Mouse (Mus musculus) monocyte, adult 2 months (primary cell): ENCODE data around the gene Cacna1c.

Experiments
- DNase-seq, 2 experiments: peaks; one replicate each; pipeline ENCODE4 v3.0.0; 2022; ENCODE audit warnings: low spot score in 2 of 2, low read depth in 1 of 2

The Cacna1c gene

GRCm38 (mm10) chr6:118933017-118933594, 263.1 kb downstream of the Cacna1c start:
- no peak for DNase-seq

DNA sequence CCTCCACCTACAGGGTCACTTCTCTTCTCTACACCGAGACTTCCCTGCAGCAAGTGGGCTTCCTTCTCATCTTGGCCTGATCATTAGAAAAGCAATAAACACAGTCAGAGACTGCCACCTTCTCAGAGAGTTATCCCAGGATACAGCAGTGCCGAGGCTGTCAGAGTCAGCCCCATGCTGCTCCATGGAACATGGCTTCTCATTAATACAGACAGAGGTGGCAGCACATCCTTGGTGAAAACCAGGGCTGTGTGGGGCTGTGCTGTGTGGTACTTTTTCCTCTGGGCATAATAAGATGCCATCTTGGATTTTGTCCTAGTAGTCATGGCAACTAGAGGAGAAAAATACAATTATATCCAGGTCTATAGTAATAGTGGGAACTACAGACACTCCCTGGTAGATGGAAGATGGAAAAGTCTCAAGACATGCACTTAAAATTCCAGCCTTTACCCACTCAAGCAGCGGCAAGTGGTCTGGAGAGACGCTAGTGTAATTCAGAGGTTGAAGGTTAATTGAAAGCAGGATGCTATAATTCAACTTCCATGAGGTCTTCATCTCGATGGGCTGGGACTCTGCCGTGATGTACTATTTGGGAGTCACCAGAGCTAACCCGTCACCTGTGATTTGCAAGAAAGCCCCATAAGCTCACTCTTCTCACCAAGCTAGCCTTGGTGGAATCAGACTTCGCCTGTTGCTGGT, 264.1 kb downstream of the Cacna1c start:
- DNase-seq, result no peak

GRCm38 (mm10) chr6:118926669-118927068, 269.5 kb downstream of the Cacna1c start:
- no peak for DNase-seq

- DNase-seq, result no peak
Observed at GRCm38 (mm10) chr6:118924426-118924825, 271.8 kb downstream of the Cacna1c start.

DNA sequence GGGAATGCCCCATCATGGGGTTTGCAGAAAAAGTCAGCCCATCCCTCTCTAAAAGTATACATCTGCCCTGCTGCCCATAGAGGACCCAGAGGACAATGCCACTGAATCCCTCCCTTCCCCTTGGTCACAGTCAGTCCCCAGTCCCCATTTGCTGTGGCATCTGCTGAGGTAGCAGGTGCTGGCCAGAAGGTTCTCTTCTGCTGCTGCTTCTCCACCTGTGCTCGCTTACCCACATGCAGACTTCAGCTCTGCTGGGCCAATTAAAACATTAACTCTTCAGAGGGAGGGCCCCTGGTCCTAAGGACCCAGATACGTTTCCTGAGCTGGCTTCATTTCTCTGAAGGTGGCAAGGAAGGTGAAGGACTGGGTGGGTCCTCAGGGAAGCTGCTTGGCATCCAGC, 272.3 kb downstream of the Cacna1c start:
- DNase-seq, result no peak

- no peak for DNase-seq
Observed at GRCm38 (mm10) chr6:118923212-118923577, 273.0 kb downstream of the Cacna1c start.

DNA sequence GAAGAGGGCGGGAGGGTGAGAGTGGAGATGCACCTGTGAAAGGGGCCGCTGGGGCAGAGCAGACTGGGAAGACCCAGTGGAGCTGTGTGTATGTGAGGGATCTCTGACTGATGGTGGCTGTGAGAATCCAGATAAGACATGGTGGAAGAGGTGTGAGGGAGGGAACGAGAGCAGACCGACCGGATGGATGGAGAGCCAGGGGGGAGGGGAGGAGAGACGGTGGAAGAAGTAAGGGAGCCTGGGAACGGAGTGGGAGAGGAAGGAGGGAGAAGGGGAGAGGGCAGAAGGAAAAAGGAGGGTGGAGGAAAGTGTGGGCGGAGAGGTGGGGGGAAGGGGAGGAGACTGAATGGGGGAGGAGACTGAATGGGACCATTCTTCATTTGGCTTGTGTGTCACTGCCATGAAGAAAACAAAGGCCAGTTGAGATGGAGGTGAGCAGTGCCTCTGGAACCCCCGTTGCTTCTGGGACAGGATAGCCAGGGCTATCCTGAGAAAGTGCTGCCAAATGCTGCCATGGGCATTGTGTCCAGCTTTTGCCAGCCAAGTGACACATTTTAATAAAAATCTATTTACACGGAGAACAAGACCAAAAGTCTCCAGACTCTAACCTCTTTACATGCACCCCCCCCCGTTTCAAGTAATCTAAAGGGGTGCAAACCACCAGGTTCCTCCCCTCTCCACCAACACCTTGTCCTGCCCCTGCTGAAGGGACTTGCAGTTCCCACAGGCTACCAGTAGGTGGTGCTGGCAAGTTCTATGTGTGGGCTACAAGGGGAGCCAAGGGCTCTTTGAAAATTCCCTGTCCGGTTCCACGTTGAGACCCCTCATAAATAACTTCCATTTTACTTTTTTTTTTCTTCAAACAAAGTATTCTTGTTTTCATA, 273.6 kb downstream of the Cacna1c start:
- DNase-seq, result peak in 1 of 2 experiments; percentile 12

- no peak for DNase-seq
Observed at GRCm38 (mm10) chr6:118908176-118908575, 288.0 kb downstream of the Cacna1c start.

DNA sequence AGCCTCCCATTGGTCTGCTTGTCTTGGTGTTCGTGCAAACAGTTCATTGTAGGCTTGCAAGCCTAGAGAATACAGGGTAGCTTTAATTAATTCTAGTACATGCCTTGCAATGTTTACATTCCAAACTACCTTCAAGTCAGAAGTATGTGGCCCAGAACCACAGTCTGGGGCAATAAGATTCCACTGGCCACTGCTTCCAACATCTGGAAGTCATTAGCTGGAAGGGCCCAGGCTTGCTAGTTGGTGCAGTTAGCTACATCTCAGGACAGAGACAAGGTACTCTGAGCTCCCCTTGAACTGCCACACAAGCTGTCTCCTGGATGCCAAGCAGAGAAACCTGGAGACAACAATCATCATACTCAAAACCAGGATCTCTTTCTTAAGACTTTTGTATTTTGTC, 288.5 kb downstream of the Cacna1c start:
- DNase-seq, result no peak

GRCm38 (mm10) chr6:118906878-118907277, 289.3 kb downstream of the Cacna1c start:
- DNase-seq, result no peak

- DNase-seq, result no peak
Observed at GRCm38 (mm10) chr6:118899688-118900087, 296.5 kb downstream of the Cacna1c start.

DNA sequence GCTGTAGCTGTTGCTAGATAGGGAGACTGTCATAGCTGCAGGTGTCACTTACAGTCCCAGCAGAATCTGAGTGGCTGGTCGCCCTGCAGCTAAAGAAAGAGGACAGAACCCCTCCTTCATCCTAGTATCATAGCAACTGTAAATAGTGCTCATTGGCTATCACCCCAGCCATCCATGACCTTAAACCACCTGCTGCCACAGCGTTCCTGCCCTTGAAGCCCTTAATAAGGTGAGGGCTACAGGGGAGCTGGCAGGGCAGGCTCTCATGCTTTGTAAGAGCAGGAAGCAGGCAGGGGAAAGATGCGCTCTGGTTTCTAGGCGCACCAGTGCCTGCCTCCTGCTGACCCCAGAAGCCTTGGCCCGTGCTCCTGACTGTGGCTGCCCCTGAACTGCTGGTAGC, 299.1 kb downstream of the Cacna1c start:
- DNase-seq, result no peak

DNA sequence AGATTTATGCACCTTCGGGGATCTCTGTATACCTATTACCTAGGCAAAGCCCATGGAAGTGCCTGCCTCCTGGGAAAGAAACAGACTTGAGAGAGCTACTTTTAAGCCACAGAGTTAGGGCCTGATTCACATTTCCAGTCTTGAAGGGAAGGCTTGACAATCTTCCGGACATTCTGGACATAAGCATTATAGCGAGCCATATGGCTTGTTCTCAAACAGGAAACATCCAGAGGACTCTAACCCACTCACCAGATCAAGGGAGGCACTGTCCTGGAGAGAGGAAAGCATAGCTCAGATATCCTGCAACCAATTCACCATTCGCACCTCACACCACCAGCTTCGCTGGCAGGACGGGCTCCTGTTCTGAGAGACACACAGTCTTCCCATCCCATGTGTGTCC, 302.2 kb downstream of the Cacna1c start:
- no peak for DNase-seq

- no peak for DNase-seq
Observed at GRCm38 (mm10) chr6:118889441-118889840, 306.8 kb downstream of the Cacna1c start.

GRCm38 (mm10) chr6:118887032-118887431, 309.2 kb downstream of the Cacna1c start:
- DNase-seq, result no peak

DNA sequence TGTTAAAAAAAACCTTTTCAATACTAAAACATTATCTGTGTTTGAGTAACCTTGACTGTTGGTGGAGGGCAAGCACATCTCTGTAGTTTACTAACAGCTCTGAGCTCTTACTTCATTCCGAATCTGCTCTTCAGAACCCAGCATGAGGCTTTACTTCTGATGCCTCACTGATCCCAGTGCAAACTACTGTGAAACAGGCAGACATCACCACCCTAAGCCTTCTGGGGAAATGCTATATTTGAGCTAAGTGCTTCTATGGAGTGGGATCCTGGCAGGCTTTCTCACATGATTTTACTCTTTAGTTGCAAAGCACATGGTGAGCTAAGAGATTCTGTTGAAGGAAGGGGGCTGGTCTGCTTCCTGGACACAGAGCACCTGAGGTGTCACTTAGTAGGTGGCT, 311.3 kb downstream of the Cacna1c start:
- DNase-seq, result no peak

DNA sequence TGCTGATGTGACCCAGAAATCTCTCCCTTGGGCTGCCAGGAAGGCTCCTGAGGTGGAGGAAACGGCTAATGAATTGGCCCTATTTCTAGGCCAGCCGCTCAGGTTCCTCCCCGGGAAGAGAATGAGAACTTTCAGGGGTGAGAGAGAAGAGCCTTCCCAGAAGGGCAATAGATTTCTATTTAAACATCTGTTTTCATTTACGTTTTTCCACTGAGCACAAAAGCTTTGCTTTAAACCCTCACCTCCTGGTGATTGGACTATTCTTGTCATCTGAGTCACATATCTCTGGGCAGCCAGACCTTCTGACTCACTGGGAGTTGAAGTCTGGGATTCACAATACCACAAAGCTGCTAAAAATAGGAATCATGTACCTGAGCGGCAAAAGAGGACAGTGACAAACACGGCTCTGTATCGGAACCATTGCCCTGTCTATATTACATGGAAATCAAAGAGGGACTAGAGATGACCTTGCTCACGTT, 312.1 kb downstream of the Cacna1c start:
- no peak for DNase-seq

GRCm38 (mm10) chr6:118876204-118876603, 320.0 kb downstream of the Cacna1c start:
- no peak for DNase-seq

DNA sequence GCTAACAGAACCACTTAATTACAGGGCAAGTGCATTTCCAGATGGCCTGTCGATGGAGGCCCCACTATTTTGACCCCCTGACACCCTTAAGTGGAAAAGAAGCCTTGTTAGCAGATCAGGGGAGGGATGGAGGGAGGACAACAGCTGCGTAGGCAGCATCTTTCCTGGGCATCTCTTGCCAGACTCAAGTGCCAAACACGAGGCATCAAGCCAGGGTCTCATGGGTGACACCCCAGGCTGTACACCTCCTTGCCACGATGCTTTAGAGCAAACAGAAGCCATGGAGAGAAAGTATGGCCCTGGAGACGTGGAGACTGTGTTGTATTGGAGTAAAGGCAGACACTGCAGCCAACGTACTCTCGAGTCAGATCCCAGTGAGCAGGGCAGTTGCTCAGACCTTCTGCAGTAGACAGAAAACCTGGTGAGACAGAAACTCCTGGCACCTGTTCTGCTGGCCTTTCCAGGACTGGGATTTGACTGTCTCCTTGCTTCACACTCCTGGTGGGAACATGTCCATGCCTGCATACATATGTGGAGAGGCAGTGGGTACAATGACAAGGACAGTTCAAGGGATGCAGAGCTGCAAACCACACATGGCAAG, 325.9 kb downstream of the Cacna1c start:
- DNase-seq, result no peak

- no peak for DNase-seq
Observed at GRCm38 (mm10) chr6:118867384-118867783, 328.8 kb downstream of the Cacna1c start.

- DNase-seq, result no peak
Observed at GRCm38 (mm10) chr6:118866889-118867288, 329.3 kb downstream of the Cacna1c start.
